Mouse (Mus musculus): ENCODE measurements at regions not wholly inside any gene's neighbourhood (a gene's known extent, or its start where the extent isn't known, plus 50 kb on each side); places are given as distances from the start of the nearest gene placed in this dataset.
A peak's percentile ranks its signal among the peaks of the same experiment; 100 is the strongest.

DNA sequence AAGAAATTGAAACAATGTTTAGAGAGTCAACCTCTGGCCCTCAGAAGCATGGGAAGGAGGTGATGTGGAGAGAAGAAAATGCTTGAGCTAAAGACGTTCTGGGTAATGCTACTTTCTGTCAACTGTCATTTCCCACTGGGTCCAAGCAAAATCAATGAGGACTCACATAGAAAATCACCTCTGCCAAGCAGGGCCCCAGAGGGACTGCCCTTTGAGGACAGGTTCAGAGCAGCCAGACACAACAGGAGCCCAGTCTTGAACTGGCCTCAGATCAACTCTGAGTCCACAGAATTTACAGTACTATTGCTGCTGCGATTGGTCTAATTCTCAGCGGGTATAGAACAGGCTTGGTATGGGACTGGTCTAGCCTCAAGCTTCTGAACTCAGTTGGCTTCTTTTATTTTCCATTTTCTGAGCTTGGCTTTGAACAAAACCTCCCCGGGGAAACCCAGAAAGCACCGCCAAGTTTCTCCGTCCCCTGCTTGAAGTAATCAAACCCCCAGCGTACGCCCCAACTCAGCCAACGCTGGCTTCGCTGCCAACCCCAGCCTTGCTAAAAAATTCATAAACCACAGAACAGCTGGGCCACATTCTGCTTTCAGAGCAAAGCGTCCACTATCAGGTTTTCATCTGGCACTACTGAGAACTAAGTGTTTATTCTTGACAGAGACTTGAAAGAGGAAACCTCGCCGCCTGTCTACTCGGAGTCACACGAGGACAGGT is 322.8 kb upstream of the Spred2 start:
- TF ChIP-seq POLR2A (IDR thresholded peaks at IDR 0.05; ENCODE audit: borderline replicate concordance, extremely low read depth, insufficient read depth, insufficient read length) = no peak
- no peak overlapping the region for H3K4me3 ChIP-seq (replicated peaks; ENCODE audit: low read length)
- no peaks in the 10 kb centered on the region for H3K27me3 ChIP-seq (ENCODE audit: control insufficient read depth, insufficient read depth, low read length)
- H3K9ac ChIP-seq (ENCODE audit: low read depth, low read length, severe bottlenecking) = no peak overlapping the region
- WGBS = 57% methylated on average over 15 of the region's 15 CpGs
- no peaks in the 10 kb centered on the region for H3K9me3 ChIP-seq (ENCODE audit: control insufficient read depth, low read length)
- no peak overlapping the region for H3K27ac ChIP-seq (replicated peaks; ENCODE audit: low read depth, low read length)
- H3K36me3 ChIP-seq (ENCODE audit: control insufficient read depth, insufficient read depth, low read length) = no peaks in the 10 kb centered on the region
- H3K4me1 ChIP-seq (ENCODE audit: control insufficient read depth, insufficient read depth, low read length) = no peaks in the 10 kb centered on the region
- H3K4me2 ChIP-seq (replicated peaks; ENCODE audit: low read depth, low read length, severe bottlenecking) = no peak overlapping the region
- ATAC-seq (ENCODE audit: low FRiP score, low read depth) = 0 out of 2 replicates have a peak, but pooled peaks have one; percentile 34
- DNase-seq (ENCODE audit: low spot score) = peak; percentile 80

- no peak overlapping the region for H3K9ac ChIP-seq (ENCODE audit: low read depth, low read length, severe bottlenecking)
- no peak for TF ChIP-seq POLR2A (IDR thresholded peaks at IDR 0.05; ENCODE audit: borderline replicate concordance, extremely low read depth, insufficient read depth, insufficient read length)
- H3K4me2 ChIP-seq (replicated peaks; ENCODE audit: low read depth, low read length, severe bottlenecking) = no peak overlapping the region
- H3K27me3 ChIP-seq (ENCODE audit: control insufficient read depth, insufficient read depth, low read length) = no peaks in the 10 kb centered on the region
- H3K36me3 ChIP-seq (ENCODE audit: control insufficient read depth, insufficient read depth, low read length) = no peaks in the 10 kb centered on the region
- 87% methylated on average over 5 of the region's 5 CpGs for WGBS
- no peak overlapping the region for H3K4me3 ChIP-seq (replicated peaks; ENCODE audit: low read length)
- no peak for DNase-seq (ENCODE audit: low spot score)
- H3K27ac ChIP-seq (replicated peaks; ENCODE audit: low read depth, low read length) = no peak overlapping the region
- no peaks in the 10 kb centered on the region for H3K9me3 ChIP-seq (ENCODE audit: control insufficient read depth, low read length)
- no peak for ATAC-seq (ENCODE audit: low FRiP score, low read depth)
- no peaks in the 10 kb centered on the region for H3K4me1 ChIP-seq (ENCODE audit: control insufficient read depth, insufficient read depth, low read length)
These were observed 321.7 kb upstream of the Spred2 start for GRCm38 (mm10) chr11:19602496-19602895.

GRCm38 (mm10) chr11:19605602-19606001 is 318.6 kb upstream of the Spred2 start:
- Histone ChIP-seq H3K9ac (ENCODE audit: low read depth, low read length, severe bottlenecking) (no peak overlapping the region), H3K4me2 (replicated peaks; ENCODE audit: low read depth, low read length, severe bottlenecking) (no peak overlapping the region), H3K4me1 (ENCODE audit: control insufficient read depth, insufficient read depth, low read length) (no peaks in the 10 kb centered on the region), H3K27me3 (ENCODE audit: control insufficient read depth, insufficient read depth, low read length) (no peaks in the 10 kb centered on the region), H3K36me3 (ENCODE audit: control insufficient read depth, insufficient read depth, low read length) (no peaks in the 10 kb centered on the region), H3K27ac (replicated peaks; ENCODE audit: low read depth, low read length) (no peak overlapping the region), H3K4me3 (replicated peaks; ENCODE audit: low read length) (no peak overlapping the region), H3K9me3 (ENCODE audit: control insufficient read depth, low read length) (no peaks in the 10 kb centered on the region)
- no peak for TF ChIP-seq POLR2A (IDR thresholded peaks at IDR 0.05; ENCODE audit: borderline replicate concordance, extremely low read depth, insufficient read depth, insufficient read length)
- WGBS = 58% methylated on average over 4 of the region's 4 CpGs
- DNase-seq (ENCODE audit: low spot score) (no peak), ATAC-seq (ENCODE audit: low FRiP score, low read depth) (no peak)

- WGBS = 91% methylated on average over 8 of the region's 8 CpGs
- H3K27ac ChIP-seq (replicated peaks; ENCODE audit: low read depth, low read length) = no peak overlapping the region
- DNase-seq (ENCODE audit: low spot score) = no peak
- no peak overlapping the region for H3K9ac ChIP-seq (ENCODE audit: low read depth, low read length, severe bottlenecking)
- TF ChIP-seq POLR2A (IDR thresholded peaks at IDR 0.05; ENCODE audit: borderline replicate concordance, extremely low read depth, insufficient read depth, insufficient read length) = no peak
- no peak overlapping the region for H3K4me3 ChIP-seq (replicated peaks; ENCODE audit: low read length)
- ATAC-seq (ENCODE audit: low FRiP score, low read depth) = no peak
- H3K4me1 ChIP-seq (ENCODE audit: control insufficient read depth, insufficient read depth, low read length) = no peaks in the 10 kb centered on the region
- H3K27me3 ChIP-seq (ENCODE audit: control insufficient read depth, insufficient read depth, low read length) = no peaks in the 10 kb centered on the region
- no peaks in the 10 kb centered on the region for H3K9me3 ChIP-seq (ENCODE audit: control insufficient read depth, low read length)
- H3K36me3 ChIP-seq (ENCODE audit: control insufficient read depth, insufficient read depth, low read length) = no peaks in the 10 kb centered on the region
- no peak overlapping the region for H3K4me2 ChIP-seq (replicated peaks; ENCODE audit: low read depth, low read length, severe bottlenecking)
These were observed 317.2 kb upstream of the Spred2 start for GRCm38 (mm10) chr11:19606943-19607342.

GRCm38 (mm10) chr11:19607941-19608340 is 316.2 kb upstream of the Spred2 start:
- no peak overlapping the region for H3K4me3 ChIP-seq (replicated peaks; ENCODE audit: low read length)
- no peak overlapping the region for H3K27ac ChIP-seq (replicated peaks; ENCODE audit: low read depth, low read length)

More at GRCm38 (mm10) chr11:19607941-19608340, 316.2 kb upstream of the Spred2 start:
- H3K27me3 ChIP-seq (ENCODE audit: control insufficient read depth, insufficient read depth, low read length) = no peaks in the 10 kb centered on the region
- no peak for ATAC-seq (ENCODE audit: low FRiP score, low read depth)
- H3K4me1 ChIP-seq (ENCODE audit: control insufficient read depth, insufficient read depth, low read length) = no peaks in the 10 kb centered on the region
- H3K9me3 ChIP-seq (ENCODE audit: control insufficient read depth, low read length) = no peaks in the 10 kb centered on the region
- no peak for TF ChIP-seq POLR2A (IDR thresholded peaks at IDR 0.05; ENCODE audit: borderline replicate concordance, extremely low read depth, insufficient read depth, insufficient read length)
- H3K4me2 ChIP-seq (replicated peaks; ENCODE audit: low read depth, low read length, severe bottlenecking) = no peak overlapping the region
- DNase-seq (ENCODE audit: low spot score) = no peak
- no peaks in the 10 kb centered on the region for H3K36me3 ChIP-seq (ENCODE audit: control insufficient read depth, insufficient read depth, low read length)
- H3K9ac ChIP-seq (ENCODE audit: low read depth, low read length, severe bottlenecking) = no peak overlapping the region
